Mouse (Mus musculus): ENCODE data around the gene Ebf3. TPM values are rescaled to one million over a fixed set of nuclear protein-coding genes. Genes with fewer than 3 reads are reported as not detected.

Gene Ebf3
- total RNA-seq, 2 experiments from 2014 or later = 8.9 to 10.9 TPM

DNA sequence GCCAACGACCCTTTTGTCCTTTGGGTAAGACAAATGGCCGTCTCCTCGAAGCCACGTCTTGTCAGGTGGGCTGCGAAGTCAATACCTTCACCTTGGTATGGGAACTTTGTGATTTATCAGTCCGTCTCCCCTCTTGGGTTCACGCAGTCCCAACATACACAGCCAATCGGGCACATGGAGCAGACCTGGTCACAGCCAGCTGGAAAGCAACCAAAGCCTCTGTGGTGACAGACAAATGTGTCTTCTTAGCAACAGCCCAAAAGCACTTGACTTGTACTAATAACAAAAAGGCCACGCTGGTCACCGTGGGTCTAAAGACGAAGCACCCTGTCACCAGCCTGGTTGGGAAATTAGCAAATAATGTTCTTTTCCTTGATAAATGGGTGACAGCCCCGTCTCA lies 95.5 kb downstream of the Ebf3 start:
- intact Hi-C loops (cut with DNase I) = no loop called here

DNA sequence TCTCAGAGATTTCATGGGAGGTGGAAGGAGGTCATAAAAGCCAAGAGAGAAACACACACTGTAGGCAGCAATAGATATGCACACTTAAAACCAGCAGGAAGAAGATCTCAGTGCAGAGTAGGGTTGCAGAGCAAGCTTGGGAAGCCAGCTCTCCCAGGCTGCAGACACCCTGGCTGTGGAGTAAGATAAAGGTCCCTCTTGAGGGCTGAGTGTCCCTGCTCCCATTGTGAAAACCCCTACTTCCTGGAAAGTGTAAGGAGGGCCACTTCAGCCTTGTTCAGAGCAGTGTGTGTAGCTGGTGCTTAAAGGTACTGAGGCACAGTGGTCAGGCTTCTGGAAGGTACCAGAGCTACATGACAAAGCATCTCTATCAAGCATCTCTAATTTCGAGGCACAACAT lies 100.8 kb downstream of the Ebf3 start:
- DNase-seq (ENCODE audit: low spot score) = no peak
- intact Hi-C loops (cut with DNase I) = no loop called here

More for the DNA sequence above, 95.5 kb downstream of the Ebf3 start:
- DNase-seq (ENCODE audit: low spot score) = no peak

DNA sequence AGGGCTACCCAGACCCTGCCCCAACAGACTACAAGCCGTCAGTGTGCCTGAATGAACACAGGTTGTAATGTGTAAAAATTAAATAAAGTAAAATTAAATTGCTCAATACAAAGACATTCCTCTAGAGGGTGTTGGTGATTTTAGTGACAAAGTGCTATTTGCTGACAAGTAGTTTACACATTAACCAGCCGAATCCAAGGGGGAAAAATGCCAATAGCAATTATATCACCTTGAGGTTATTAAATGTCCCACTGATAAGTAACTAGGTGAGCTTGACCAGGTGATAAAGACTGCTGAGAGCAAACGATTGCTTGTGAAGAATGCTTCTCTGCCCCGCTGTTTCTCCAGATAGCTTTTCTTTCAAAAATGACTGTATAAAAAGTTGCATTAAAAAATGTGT lies 102.9 kb downstream of the Ebf3 start:
- no peak for DNase-seq (ENCODE audit: low spot score)
- intact Hi-C loops (cut with DNase I) = no loop called here

DNA sequence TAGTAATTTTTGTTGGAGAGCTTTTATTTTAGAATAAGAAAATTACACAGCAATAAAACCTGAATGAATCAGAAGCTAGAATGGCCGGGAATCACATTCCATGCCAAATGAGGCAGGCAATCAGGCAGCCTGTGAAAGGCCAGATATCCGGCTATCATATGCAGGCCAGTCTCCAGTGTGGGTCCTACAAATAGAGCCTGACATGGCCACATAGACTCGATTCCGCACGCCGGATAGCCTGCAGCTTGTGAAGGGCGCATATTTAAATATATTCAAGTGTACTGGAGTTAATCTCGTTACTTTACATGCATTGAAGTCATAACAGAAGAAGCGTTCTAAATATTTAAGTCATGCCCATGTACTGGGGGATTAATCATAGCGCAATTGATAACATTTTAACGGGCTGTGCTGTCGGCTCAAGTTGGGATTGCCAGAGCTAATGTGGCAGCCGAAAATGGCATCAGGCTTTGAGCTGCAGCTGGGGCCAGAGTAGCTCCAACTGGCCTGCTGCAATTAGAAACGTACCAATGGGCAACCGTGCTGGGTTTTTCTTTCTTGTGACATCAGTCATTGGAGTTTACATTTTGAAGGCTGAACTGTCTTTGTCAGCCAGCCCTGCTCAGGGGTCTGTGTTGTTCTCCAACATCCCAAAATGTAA lies 104.4 kb downstream of the Ebf3 start:
- DNase-seq (ENCODE audit: low spot score) = no peak
- intact Hi-C loops (cut with DNase I) = no loop called here

DNA sequence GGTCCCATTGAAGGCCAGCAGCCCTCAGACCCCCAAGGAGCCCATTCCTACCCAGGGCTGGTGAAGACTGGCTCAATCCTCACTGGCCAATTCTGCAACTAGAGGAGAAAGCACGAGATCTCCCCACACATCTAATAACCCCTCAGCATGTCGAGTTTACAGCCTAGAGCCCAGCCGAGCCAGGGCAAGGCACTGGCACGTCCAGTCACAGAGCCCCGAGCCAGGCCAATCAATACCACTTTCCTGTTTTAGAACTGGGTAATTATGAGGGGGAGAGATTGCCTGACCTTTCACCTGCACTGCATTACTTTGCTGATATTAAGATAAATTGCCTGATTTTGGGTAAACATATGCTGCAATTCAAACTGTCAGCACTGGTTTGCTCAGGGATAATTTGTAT lies 105.7 kb downstream of the Ebf3 start:
- intact Hi-C loops (cut with DNase I) = no loop called here
- no peak for DNase-seq (ENCODE audit: low spot score)

DNA sequence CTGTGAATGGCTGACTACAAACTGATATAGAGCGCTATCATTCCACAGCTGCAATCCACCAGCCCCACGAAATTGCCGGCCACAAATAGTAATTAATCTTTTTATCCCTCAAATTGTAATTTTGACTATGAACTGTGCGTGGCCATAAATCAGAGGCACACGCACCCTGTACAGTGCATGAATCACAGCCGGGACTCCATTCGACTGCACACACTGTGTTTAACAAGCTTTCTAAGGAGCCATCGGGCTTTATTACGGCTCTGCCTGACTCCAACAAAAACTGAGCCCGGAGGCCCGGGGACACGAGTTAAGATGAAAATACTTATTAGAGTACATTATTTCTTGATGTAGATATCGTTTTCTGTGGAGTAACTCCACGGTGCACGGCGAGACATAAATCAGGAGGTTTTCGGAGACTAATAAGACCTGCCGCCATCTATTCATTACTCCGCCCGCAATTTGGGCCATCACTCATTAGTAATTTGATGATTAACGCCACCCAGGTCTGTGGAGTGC lies 107.4 kb downstream of the Ebf3 start:
- intact Hi-C loops (cut with DNase I) = no loop called here
- DNase-seq (ENCODE audit: low spot score) = no peak

DNA sequence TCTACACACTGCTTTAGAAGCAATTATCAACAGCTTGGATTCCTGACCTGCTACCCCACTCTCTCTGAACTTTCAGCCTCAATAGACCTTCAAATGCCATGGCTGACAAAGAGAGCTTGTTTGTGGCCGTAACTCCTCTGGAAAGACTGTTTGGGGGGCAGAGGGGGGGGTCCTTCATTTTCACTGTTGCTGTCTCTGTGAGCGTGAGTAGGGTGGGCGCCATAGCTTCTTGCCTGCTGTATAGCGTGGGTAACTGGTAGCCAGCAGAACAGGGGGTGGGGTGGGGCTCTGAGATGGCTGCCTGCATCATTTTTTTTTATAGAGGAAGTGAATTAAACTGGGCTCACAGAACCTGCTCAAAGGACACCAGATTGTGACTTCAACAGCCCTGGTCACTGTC lies 114.7 kb downstream of the Ebf3 start:
- intact Hi-C loops (cut with DNase I) = no loop called here
- DNase-seq (ENCODE audit: low spot score) = no peak

DNA sequence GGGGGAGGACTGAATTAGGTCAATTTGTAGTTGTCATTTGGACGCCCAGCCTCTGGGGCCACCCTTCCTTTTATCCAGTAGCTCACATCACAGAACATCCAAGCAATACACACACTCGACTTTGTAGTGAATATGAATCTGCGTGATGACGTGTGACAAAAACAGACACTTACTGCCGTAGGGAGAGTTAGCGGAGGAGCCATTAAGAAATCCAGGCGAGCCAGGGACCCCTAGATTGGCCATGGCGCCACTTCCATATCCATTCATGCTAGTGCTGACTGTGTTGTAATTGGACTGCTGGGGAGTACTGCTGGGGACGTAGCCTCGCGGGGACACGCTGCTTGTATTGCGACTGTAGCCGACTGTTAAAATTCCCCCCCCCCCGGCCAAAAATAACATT lies 115.3 kb downstream of the Ebf3 start:
- intact Hi-C loops (cut with DNase I) = no loop called here
- no peak for DNase-seq (ENCODE audit: low spot score)

DNA sequence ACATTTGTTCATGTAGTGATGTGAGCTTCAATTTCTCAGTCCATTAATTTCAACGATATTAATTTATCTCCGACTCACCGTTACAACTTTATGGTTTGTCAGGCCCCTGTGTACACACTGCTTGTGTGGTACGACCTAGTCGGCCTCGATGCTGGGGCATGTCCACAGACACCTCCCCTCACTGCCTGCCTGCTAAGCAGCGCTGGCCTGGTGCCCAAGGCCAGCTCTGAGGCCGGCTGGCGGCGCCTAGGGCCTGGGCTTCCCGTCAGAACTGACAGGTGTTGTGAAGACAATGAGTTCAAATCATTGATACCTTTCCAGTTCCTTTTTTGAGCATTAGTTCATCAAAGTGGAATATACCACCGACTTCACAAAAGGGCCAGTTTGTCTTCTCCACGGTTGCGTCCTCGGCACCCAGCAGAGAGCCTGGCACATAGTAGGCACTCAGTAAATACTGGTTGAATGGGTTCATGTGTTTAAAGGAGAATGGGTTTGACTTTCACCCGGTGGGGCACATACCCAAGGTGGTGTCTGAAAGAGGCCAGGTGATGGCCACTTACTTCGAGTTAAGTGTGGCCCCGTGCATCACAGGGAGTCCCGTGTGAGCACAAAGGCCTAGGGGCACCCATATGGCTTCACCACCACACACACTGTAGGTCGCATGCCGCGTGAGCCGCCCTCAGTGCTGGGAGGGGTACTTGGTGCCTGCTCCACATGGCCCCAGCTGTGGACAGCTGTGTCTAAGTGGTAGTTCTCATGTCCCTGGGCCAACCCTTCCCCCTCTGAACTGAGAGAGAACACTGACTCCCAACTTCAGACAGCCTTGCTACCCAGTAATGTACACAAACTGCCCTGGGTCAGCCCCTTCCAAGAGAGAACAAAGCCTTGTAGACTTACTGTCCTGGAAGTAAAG lies 116.9 kb downstream of the Ebf3 start:
- intact Hi-C loops (cut with DNase I) = no loop called here
- DNase-seq (ENCODE audit: low spot score) = no peak

DNA sequence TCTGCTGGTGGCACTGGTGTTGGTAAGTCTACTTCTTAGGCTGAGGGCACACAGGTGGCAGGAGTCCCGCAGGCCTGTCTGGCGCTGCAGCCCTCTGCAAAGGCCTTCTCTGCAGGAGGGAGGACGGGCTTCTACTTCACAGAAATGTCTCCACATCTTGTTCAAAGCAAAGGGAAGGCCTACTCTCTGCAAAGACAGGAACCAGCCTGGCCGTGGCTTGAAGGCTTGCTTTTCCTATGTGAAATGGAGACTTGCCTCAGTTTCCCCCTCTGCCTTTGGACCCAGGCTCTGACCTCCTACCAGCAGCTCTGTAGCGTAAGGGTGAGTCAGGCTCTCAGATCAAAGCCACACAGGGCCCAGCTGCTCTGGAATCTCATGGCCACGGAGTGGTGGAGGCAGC lies 117.7 kb downstream of the Ebf3 start:
- intact Hi-C loops (cut with DNase I) = no loop called here
- DNase-seq (ENCODE audit: low spot score) = no peak

DNA sequence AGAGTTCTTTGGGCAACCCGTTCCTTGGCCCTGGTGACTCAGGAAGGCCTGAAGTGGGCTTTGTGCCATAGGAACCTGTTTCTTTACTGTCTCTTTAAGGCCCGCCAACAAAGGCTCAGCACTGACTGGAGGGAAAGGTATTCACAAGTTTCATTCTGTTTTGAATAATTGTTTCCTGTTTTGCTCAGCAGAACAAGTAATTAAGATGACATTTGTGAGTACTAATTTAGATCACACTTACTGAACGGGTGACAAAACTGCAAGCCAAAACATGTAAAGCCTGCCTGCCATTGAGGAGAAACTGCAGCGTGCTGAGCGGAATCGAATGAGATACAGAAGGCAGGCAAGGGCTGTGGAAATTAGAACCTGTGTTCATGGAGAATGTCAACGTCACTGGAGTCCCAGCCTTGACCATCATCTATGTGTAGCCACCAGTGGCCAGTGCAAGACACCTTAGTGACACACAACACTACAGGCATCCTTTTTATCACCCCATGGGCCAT lies 121.4 kb downstream of the Ebf3 start:
- no peak for DNase-seq (ENCODE audit: low spot score)
- intact Hi-C loops (cut with DNase I) = no loop called here

DNA sequence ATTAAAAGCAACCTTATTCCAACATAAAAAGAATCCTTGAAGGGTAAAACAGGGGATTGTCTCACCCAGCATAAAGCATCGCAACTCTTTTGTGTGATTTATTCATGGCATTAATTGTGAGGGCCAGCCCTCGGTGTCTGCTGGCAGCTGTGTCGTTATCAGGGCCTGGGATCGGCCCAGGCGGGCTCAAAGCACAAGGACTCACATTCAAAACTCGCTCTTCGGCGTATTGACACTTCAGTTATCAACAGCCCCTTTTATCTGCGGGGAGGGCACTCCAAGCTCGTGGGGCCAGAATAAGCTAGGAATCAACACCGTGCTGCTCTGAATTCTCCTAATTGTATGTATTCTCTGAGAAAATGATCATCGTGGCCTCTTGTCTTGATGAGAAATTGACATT lies 122.4 kb downstream of the Ebf3 start:
- intact Hi-C loops (cut with DNase I) = no loop called here

DNA sequence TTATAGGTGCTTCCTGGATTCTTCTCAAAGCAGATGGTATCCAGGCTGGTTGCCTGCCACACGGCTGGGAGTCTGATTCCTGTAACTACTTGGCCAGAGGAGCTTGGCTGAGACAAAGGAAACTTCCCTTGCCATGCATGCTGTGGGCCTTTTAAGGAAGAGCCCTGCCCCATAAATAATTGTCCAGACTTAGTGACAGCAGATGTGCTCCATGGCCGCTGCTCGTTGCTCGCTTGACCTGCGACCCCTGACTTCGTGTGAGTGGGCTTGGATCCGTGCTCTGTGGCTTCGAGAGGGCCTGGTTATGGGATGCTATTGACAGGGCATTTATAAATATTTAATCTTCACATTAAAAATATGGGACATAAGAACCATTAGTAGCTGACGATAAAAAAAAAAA lies 142.0 kb downstream of the Ebf3 start:
- DNase-seq (ENCODE audit: low spot score) = no peak
- intact Hi-C loops (cut with DNase I) = no loop called here

More for the DNA sequence above, 122.4 kb downstream of the Ebf3 start:
- no peak for DNase-seq (ENCODE audit: low spot score)

DNA sequence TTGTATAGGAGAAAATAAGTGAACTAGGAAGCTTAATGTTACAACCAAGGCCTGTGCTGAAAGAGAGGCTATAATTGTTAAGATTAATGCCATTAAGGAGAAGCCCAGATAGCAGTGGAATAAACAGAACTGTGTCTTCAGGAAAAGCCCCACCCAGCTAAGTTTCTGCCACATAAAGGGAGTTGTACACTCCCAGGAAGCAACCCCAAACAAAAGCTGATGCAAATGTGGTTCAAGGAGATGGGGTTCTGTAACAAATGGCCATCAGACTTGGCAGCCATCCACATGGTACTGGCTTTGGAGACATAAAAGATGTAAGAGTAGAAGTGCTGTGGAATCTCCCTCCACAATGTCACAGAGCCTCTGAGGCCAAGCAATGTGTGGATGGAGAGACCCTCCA lies 155.2 kb downstream of the Ebf3 start:
- DNase-seq (ENCODE audit: low spot score) = no peak
- intact Hi-C loops (cut with DNase I) = no loop called here

DNA sequence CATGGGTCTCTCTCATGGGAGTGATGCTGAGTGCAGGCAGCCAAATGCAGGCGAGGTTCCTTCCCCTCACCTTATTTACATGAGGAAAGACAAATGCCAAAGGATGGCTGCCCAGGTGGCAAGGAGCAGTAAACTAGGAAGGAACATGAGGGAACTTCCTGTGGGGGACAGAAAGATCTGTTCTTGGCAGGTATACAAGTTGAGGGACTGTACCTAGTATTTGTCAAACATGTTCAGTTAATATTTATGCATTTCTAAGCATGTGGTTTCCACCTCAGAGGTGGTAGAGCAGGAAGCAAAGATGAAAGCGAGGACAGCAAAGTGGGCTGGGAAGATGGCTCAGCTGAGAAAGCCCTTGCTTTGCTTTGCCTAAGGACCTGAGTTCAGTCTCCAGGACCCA lies 159.6 kb downstream of the Ebf3 start:
- no peak for DNase-seq (ENCODE audit: low spot score)
- intact Hi-C loops (cut with DNase I) = no loop called here

DNA sequence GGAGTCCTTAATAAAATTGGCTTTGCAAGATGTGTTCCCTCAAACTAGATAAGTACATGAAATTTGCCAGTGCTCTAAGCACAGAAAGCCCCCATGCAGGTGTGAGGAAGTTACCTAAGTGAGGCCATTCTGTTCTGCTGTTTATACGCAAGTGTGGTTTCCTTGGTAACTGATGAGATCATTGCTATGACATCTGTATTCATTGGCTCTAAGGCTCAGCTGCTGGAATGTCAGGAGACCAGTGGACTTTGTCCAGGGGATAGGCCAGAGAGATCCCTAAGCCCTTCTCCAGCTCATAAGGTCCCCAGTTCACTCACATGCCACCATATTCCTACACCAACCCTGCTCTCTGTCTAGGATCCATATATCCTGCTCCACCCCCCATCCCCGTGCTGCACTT lies 162.4 kb downstream of the Ebf3 start:
- intact Hi-C loops (cut with DNase I) = no loop called here
- no peak for DNase-seq (ENCODE audit: low spot score)

DNA sequence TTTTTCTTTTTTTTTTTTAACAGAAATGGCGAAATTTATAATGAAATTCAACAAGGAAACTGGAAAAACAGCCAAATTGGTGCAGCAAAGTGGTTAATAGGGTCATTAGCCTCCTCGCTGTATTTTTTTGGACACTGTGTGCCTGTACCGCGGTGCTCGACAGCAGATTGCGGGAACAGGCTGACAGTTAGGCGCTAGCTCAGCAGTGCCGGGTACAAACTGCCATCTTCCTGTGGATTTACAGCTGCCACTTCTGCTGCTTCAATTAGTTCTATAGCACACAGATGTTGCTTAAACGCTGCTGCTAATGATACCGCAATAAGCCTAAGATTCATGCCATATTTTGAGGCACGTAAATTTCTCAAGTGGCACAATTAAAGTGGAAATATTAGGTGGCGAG lies 167.1 kb downstream of the Ebf3 start:
- DNase-seq (ENCODE audit: low spot score) = no peak
- intact Hi-C loops (cut with DNase I) = no loop called here

Data from heart, postnatal 25 days (tissue).